In the genomic region with DNA sequence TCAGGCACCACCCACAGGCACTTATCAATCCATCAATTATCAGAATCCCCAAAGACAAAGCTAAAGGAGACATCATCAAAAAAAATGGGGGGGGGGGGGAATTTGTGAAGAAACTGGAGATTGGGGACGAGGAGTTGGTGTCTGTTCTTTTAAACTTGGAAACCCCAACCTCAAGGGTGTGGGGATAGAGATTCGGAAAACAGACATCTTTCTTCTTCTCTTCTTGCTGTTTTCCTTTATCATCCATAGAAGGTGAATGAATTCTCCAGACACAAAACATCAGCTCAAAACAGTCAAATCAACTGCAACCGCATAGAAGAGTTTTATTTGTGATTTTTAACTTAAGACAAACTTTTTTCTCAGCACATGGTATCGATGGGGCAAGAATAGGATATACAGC, we compare ENCODE assay signal across 16 mouse cellular contexts. TPM values are rescaled to one million over a fixed set of nuclear protein-coding genes. Genes with fewer than 3 reads are reported as not detected.
DNase-seq lines count a peak whose midpoint lies in the region; ATAC-seq and TF ChIP-seq lines count a peak whose summit lies in the region.
"Had no signal": no experiment of that assay in that cellular context is flagged by ENCODE, and none has a peak within 500 bp of the region (broad histone marks: within the 10 kb centered on the region; RNA-seq: fewer than 3 reads in every experiment).

A gene (plus strand): TSS at position 301 of the 400 bp plus-strand sequence.

- no peaks in the 10 kb centered on the region for H3K36me3 ChIP-seq in heart, embryonic 12.5 days
- H3K36me3 ChIP-seq in limb, embryonic 12.5 days, result no peaks in the 10 kb centered on the region
- no peaks in the 10 kb centered on the region for H3K36me3 ChIP-seq in limb, embryonic 10.5 days
- H3K36me3 ChIP-seq in embryonic facial prominence, embryonic 10.5 days (replicated peaks), result no peaks in the 10 kb centered on the region
- H3K36me3 ChIP-seq in intestine, postnatal 0 days (ENCODE audit: control insufficient read depth, insufficient read depth), result no peaks in the 10 kb centered on the region
- H3K36me3 ChIP-seq: neural tube, embryonic 12.5 days had no signal

- H3K4me2 ChIP-seq in heart, embryonic 12.5 days, result peak within 1 kb of the TSS; percentile 98
- no peak within 1 kb of the TSS for H3K4me2 ChIP-seq in limb, embryonic 12.5 days
- H3K4me2 ChIP-seq in intestine, postnatal 0 days (replicated peaks; ENCODE audit: low read depth), result peak within 1 kb of the TSS; percentile 98

- no peaks in the 10 kb centered on the region for H3K9me3 ChIP-seq in heart, embryonic 12.5 days (replicated peaks)
- no peaks in the 10 kb centered on the region for H3K9me3 ChIP-seq in limb, embryonic 12.5 days
- H3K9me3 ChIP-seq in limb, embryonic 10.5 days (replicated peaks), result no peaks in the 10 kb centered on the region
- no peaks in the 10 kb centered on the region for H3K9me3 ChIP-seq in embryonic facial prominence, embryonic 10.5 days
- H3K9me3 ChIP-seq in intestine, postnatal 0 days (ENCODE audit: control insufficient read depth), result no peaks in the 10 kb centered on the region
- H3K9me3 ChIP-seq: neural tube, embryonic 12.5 days had no signal

- H3K9ac ChIP-seq in heart, embryonic 12.5 days, result no peak within 1 kb of the TSS
- H3K9ac ChIP-seq in limb, embryonic 12.5 days (replicated peaks), result no peak within 1 kb of the TSS
- H3K9ac ChIP-seq in intestine, postnatal 0 days (ENCODE audit: low read depth, low read length), result no peak within 1 kb of the TSS
- H3K9ac ChIP-seq: forebrain, postnatal 0 days; hindbrain, embryonic 14.5 days; neural tube, embryonic 12.5 days had no signal

- peaks cover 72% of the 10 kb centered on the region for H3K27me3 ChIP-seq in heart, embryonic 12.5 days (replicated peaks)
- peaks cover 71% of the 10 kb centered on the region for H3K27me3 ChIP-seq in limb, embryonic 12.5 days
- H3K27me3 ChIP-seq in limb, embryonic 10.5 days (ENCODE audit: low read depth, poor library complexity, severe bottlenecking), result peaks cover 72% of the 10 kb centered on the region
- peaks cover 73% of the 10 kb centered on the region for H3K27me3 ChIP-seq in embryonic facial prominence, embryonic 10.5 days (replicated peaks; ENCODE audit: low read depth, poor library complexity, severe bottlenecking)
- peaks cover 19% of the 10 kb centered on the region; the same call in 1 of the 2 replicates for H3K27me3 ChIP-seq in intestine, postnatal 0 days (replicated peaks; ENCODE audit: control insufficient read depth, insufficient read depth, low read length)

- 62% methylated on average over 4 of the region's 4 CpGs for whole genome bisulfite sequencing in heart, embryonic 12.5 days
- 73% methylated on average over 4 of the region's 4 CpGs for WGBS in limb, embryonic 12.5 days
- WGBS in limb, embryonic 10.5 days, result 75% methylated on average over 4 of the region's 4 CpGs
- 75% methylated on average over 4 of the region's 4 CpGs for WGBS in embryonic facial prominence, embryonic 10.5 days
- WGBS in intestine, postnatal 0 days, result 97% methylated on average over 4 of the region's 4 CpGs

- ATAC-seq in heart, embryonic 12.5 days (ENCODE audit: insufficient number of reproducible peaks, low FRiP score), result no peak
- no peak for ATAC-seq in limb, embryonic 12.5 days (ENCODE audit: insufficient number of reproducible peaks, insufficient read depth, low FRiP score, low TSS enrichment, low read depth)
- ATAC-seq in intestine, postnatal 0 days, result no peak
- no peak for ATAC-seq in megakaryocyte-erythroid progenitor cell, adult 5-6 weeks (replicated peaks; ENCODE audit: low FRiP score, low TSS enrichment, poor library complexity, severe bottlenecking)
- ATAC-seq: forebrain, postnatal 0 days had no signal

- H3K27ac ChIP-seq in heart, embryonic 12.5 days (ENCODE audit: poor library complexity, severe bottlenecking), result no peak within 1 kb of the TSS
- no peak within 1 kb of the TSS for H3K27ac ChIP-seq in limb, embryonic 12.5 days
- H3K27ac ChIP-seq in limb, embryonic 10.5 days, result no peak within 1 kb of the TSS
- no peak within 1 kb of the TSS for H3K27ac ChIP-seq in embryonic facial prominence, embryonic 10.5 days (replicated peaks)
- H3K27ac ChIP-seq in intestine, postnatal 0 days (ENCODE audit: low read depth, low read length), result no peak within 1 kb of the TSS
- H3K27ac ChIP-seq: hindbrain, embryonic 14.5 days; neural tube, embryonic 12.5 days had no signal

- H3K4me1 ChIP-seq in heart, embryonic 12.5 days (replicated peaks), result peaks cover 28% of the 10 kb centered on the region; the same call in 1 of the 2 replicates
- H3K4me1 ChIP-seq in limb, embryonic 12.5 days (replicated peaks), result peaks cover 30% of the 10 kb centered on the region
- peaks cover 30% of the 10 kb centered on the region for H3K4me1 ChIP-seq in limb, embryonic 10.5 days
- peaks cover 31% of the 10 kb centered on the region for H3K4me1 ChIP-seq in embryonic facial prominence, embryonic 10.5 days
- no peaks in the 10 kb centered on the region; the same call in 1 of the 2 replicates for H3K4me1 ChIP-seq in intestine, postnatal 0 days (replicated peaks; ENCODE audit: control insufficient read depth, insufficient read depth, low read length)

- no peak for DNase-seq in heart, postnatal 25 days (ENCODE audit: low spot score)
- no peak for DNase-seq in limb, embryonic 10.5 days (ENCODE audit: low spot score)
- no peak for DNase-seq in embryonic facial prominence, embryonic 10.5 days (ENCODE audit: low spot score)
- DNase-seq: cerebellum, postnatal 10 days; embryo, embryonic 11 days; forebrain, postnatal 0 days; kidney, postnatal 25 days; lung, adult 18-20 months had no signal

- no peak within 1 kb of the TSS for H3K4me3 ChIP-seq in heart, embryonic 12.5 days
- H3K4me3 ChIP-seq in limb, embryonic 12.5 days (replicated peaks), result 0 out of 2 replicates have a peak within 1 kb of the TSS, but pooled peaks have one; percentile 69
- H3K4me3 ChIP-seq in limb, embryonic 10.5 days, result no peak within 1 kb of the TSS
- peak within 1 kb of the TSS; percentile 76; the same call in 1 of the 2 replicates for H3K4me3 ChIP-seq in embryonic facial prominence, embryonic 10.5 days
- H3K4me3 ChIP-seq in intestine, postnatal 0 days (ENCODE audit: low read depth, low read length), result peak within 1 kb of the TSS; percentile 77; the same call in 1 of the 2 replicates
- H3K4me3 ChIP-seq: erythroblast, embryonic 14.5 days had no signal

- intact Hi-C loops in heart, postnatal 25 days (cut with DNase I), result no loop called here

- TF ChIP-seq CTCF in intestine, postnatal 0 days (IDR thresholded peaks at IDR 0.05; ENCODE audit: low read depth), result no peak

RNA-seq across cellular contexts. Expression of the gene that starts here (rescaled TPM):
- polyA plus RNA-seq in heart, embryonic 12.5 days (2016; fragmentation: Nextera tagmentation; extraction: Ambion mirVana), result 0.11 and 0.19 TPM in 2 replicates
- total RNA-seq in heart, postnatal 25 days (2021), result under 1 TPM; 0.10 to 0.14 TPM
- polyA plus RNA-seq in limb, embryonic 12.5 days (2016; fragmentation: Nextera tagmentation; extraction: Ambion mirVana), result 0.17 and 0.18 TPM in 2 replicates
- 0.09 TPM in 1 of 2 replicates, not detected in the other for polyA plus RNA-seq in limb, embryonic 10.5 days (2016; fragmentation: Nextera tagmentation; extraction: Ambion mirVana)
- polyA plus RNA-seq in embryonic facial prominence, embryonic 10.5 days (2016; fragmentation: Nextera tagmentation; extraction: Ambion mirVana), result 0.52 and 0.70 TPM in 2 replicates
- 8.5 and 9.6 TPM in 2 replicates for polyA plus RNA-seq in intestine, postnatal 0 days (2015; fragmentation: Nextera tagmentation; extraction: Ambion mirVana)
- total RNA-seq in megakaryocyte-erythroid progenitor cell, adult 5-6 weeks (2014; fragmentation: Nextera tagmentation), result not detected in 2 replicates
- total RNA-seq in megakaryocyte-erythroid progenitor cell, adult 5-6 weeks (2017), result not detected in 2 replicates
- total RNA-seq: megakaryocyte progenitor cell, adult 5-6 weeks had no signal
- polyA plus RNA-seq: erythroblast, embryonic 14.5 days had no signal

Comparison
In these comparisons a context has a peak if more than half of its experiments do, and no peak if none do; other contexts are left out.
1. H3K4me3 ChIP-seq: peak in limb, embryonic 12.5 days (single experiment), embryonic facial prominence, embryonic 10.5 days (single experiment) and intestine, postnatal 0 days (single experiment); none in heart, embryonic 12.5 days (single experiment) and limb, embryonic 10.5 days (single experiment).